Mouse (Mus musculus) frontal cortex, postnatal 14 days (tissue): ENCODE results near the gene Fkbp8.

ENCODE experiments used
- DNase-seq, 2 experiments: peaks; one replicate each; pipeline ENCODE4 v3.0.0; 2022; ENCODE audit warnings: low spot score in 2 of 2

The Fkbp8 gene

GRCm38 (mm10) chr8:70555079-70555747, 27.7 kb downstream of the Fkbp8 start:
- no peak for DNase-seq

- no peak for DNase-seq
Observed at GRCm38 (mm10) chr8:70558334-70558733, 30.8 kb downstream of the Fkbp8 start.

- DNase-seq = no peak
Observed at GRCm38 (mm10) chr8:70558983-70559382, 31.5 kb downstream of the Fkbp8 start.

GRCm38 (mm10) chr8:70560096-70560495, 32.6 kb downstream of the Fkbp8 start:
- DNase-seq = no peak

GRCm38 (mm10) chr8:70560564-70560963, 33.0 kb downstream of the Fkbp8 start:
- DNase-seq = no peak

- DNase-seq = no peak
Observed at GRCm38 (mm10) chr8:70561357-70561756, 33.8 kb downstream of the Fkbp8 start.

GRCm38 (mm10) chr8:70561809-70562535, 34.4 kb downstream of the Fkbp8 start:
- DNase-seq = no peak

GRCm38 (mm10) chr8:70562802-70563201, 35.3 kb downstream of the Fkbp8 start:
- no peak for DNase-seq

GRCm38 (mm10) chr8:70563763-70564387, 36.4 kb downstream of the Fkbp8 start:
- DNase-seq = no peak

- no peak for DNase-seq
Observed at GRCm38 (mm10) chr8:70564696-70565235, 37.2 kb downstream of the Fkbp8 start.

- DNase-seq = no peak
Observed at GRCm38 (mm10) chr8:70565561-70565960, 38.0 kb downstream of the Fkbp8 start.

- DNase-seq = no peak
Observed at GRCm38 (mm10) chr8:70570360-70570759, 42.8 kb downstream of the Fkbp8 start.

GRCm38 (mm10) chr8:70570990-70571389, 43.5 kb downstream of the Fkbp8 start:
- no peak for DNase-seq

- DNase-seq = no peak
Observed at GRCm38 (mm10) chr8:70574302-70574701, 46.8 kb downstream of the Fkbp8 start.

GRCm38 (mm10) chr8:70574915-70575314, 47.4 kb downstream of the Fkbp8 start:
- DNase-seq = no peak

GRCm38 (mm10) chr8:70577207-70577606, 49.7 kb downstream of the Fkbp8 start:
- DNase-seq = no peak

GRCm38 (mm10) chr8:70583476-70584387, 56.2 kb downstream of the Fkbp8 start:
- no peak for DNase-seq

- no peak for DNase-seq
Observed at GRCm38 (mm10) chr8:70584606-70585257, 57.2 kb downstream of the Fkbp8 start.
